Mouse (Mus musculus): ENCODE results near the gene Tbcel. TPM values are rescaled to one million over a fixed set of nuclear protein-coding genes. Genes with fewer than 3 reads are reported as not detected.

The Tbcel gene
- total and polyA plus RNA-seq, 3 experiments, result 13.8 to 39.8 (median 20.4) TPM

GRCm38 (mm10) chr9:42461390-42462108, 46.1 kb downstream of the Tbcel start (continued):
- TF ChIP-seq ZMIZ1 (IDR thresholded peaks at IDR 0.05; ENCODE audit: low read depth, low read length) (no peak), BHLHE40 (IDR thresholded peaks at IDR 0.05; ENCODE audit: borderline replicate concordance, low read depth, low read length) (peak; percentile 89), ZKSCAN1 (IDR thresholded peaks at IDR 0.05; ENCODE audit: low read depth, low read length) (no peak), USF1 (IDR thresholded peaks at IDR 0.05; ENCODE audit: low read depth, low read length) (peak; percentile 78), TBP (IDR thresholded peaks at IDR 0.05; ENCODE audit: low read depth, low read length) (peak; percentile 82), SMC3 (IDR thresholded peaks at IDR 0.05; ENCODE audit: low read depth, low read length) (no peak), TAL1 (IDR thresholded peaks at IDR 0.05; ENCODE audit: low read length) (peak; percentile 90), TCF12 (IDR thresholded peaks at IDR 0.05; ENCODE audit: low read depth, low read length) (peak; percentile 97), E2F4 (IDR thresholded peaks at IDR 0.05; ENCODE audit: borderline replicate concordance, low read depth, low read length) (no peak), USF2 (IDR thresholded peaks at IDR 0.05; ENCODE audit: borderline replicate concordance in 1 of 2, insufficient read depth in 1 of 2, low read depth in 1 of 2, low read length in 2 of 2) (no peak), MAZ (IDR thresholded peaks at IDR 0.05; ENCODE audit: low read depth, low read length) (no peak), HCFC1 (IDR thresholded peaks at IDR 0.05; ENCODE audit: low read depth, low read length) (no peak), ZNF384 (IDR thresholded peaks at IDR 0.05; ENCODE audit: low read depth, low read length) (no peak), POLR2A (IDR thresholded peaks at IDR 0.05; ENCODE audit: control insufficient read depth in 1 of 2, insufficient read depth in 1 of 2, low read depth in 1 of 2, low read length in 2 of 2, poor library complexity in 1 of 2) (peak in 1 of 2 experiments; percentile 72; a peak in 2 of 4 replicates), MAX (IDR thresholded peaks at IDR 0.05; ENCODE audit: low read length) (peak; percentile 97)

- no peaks in the 10 kb centered on the region for H3K27me3 ChIP-seq (ENCODE audit: control insufficient read depth in 1 of 2, insufficient read depth in 2 of 2, low read length in 2 of 2)
- H3K9ac ChIP-seq (ENCODE audit: control insufficient read depth, low read depth, low read length, poor library complexity, severe bottlenecking), result peak overlapping the region; percentile 78
- H3K4me1 ChIP-seq (ENCODE audit: control insufficient read depth in 1 of 2, insufficient read depth in 2 of 2, low read length in 2 of 2), result peaks cover 3 to 18% of the 10 kb centered on the region in 2 experiments
- peak; percentile 58 for DNase-seq (ENCODE audit: low read depth, low spot score)
- H3K27ac ChIP-seq (ENCODE audit: control insufficient read depth, low read depth, low read length), result peak overlapping the region; percentile 99
- no peaks in the 10 kb centered on the region for H3K9me3 ChIP-seq (replicated peaks; ENCODE audit: insufficient read depth, low read length)
- H3K79me2 ChIP-seq (ENCODE audit: control insufficient read depth, insufficient read depth, low read length, poor library complexity), result peaks cover 50% of the 10 kb centered on the region
- TF ChIP-seq SIN3A (IDR thresholded peaks at IDR 0.05; ENCODE audit: low read length), result 0 out of 2 replicates have a peak, but pooled peaks have one; percentile 51
- TF ChIP-seq MAX (IDR thresholded peaks at IDR 0.05; ENCODE audit: low read length), result peak; percentile 80
- TF ChIP-seq MAZ (IDR thresholded peaks at IDR 0.05; ENCODE audit: low read depth, low read length), result no peak
- TF ChIP-seq SMC3 (IDR thresholded peaks at IDR 0.05; ENCODE audit: low read depth, low read length), result no peak
- no peak for TF ChIP-seq CHD2 (IDR thresholded peaks at IDR 0.05; ENCODE audit: low read length)
- TF ChIP-seq TCF12 (IDR thresholded peaks at IDR 0.05; ENCODE audit: low read depth, low read length), result 0 out of 2 replicates have a peak, but pooled peaks have one; percentile 25
- no peak for TF ChIP-seq ZNF384 (IDR thresholded peaks at IDR 0.05; ENCODE audit: low read depth, low read length)
- peak; percentile 68 for TF ChIP-seq MXI1 (IDR thresholded peaks at IDR 0.05; ENCODE audit: low read depth, low read length)
- TF ChIP-seq NELFE (IDR thresholded peaks at IDR 0.05; ENCODE audit: low read depth, low read length), result peak; percentile 35
- TF ChIP-seq CHD1 (IDR thresholded peaks at IDR 0.05; ENCODE audit: low read depth, low read length), result no peak; the same call in 1 of the 2 replicates
- peak; percentile 77; the same call in 1 of the 2 replicates for TF ChIP-seq MYC (IDR thresholded peaks at IDR 0.05; ENCODE audit: low read depth, low read length)
- no peak for TF ChIP-seq KAT2A (conservative IDR thresholded peaks at IDR 0.05; ENCODE audit: low read depth, low read length)
- TF ChIP-seq TBP (IDR thresholded peaks at IDR 0.05; ENCODE audit: low read depth, low read length), result peak; percentile 18; the same call in 1 of the 2 replicates
- no peak for TF ChIP-seq USF2 (IDR thresholded peaks at IDR 0.05; ENCODE audit: borderline replicate concordance in 1 of 2, insufficient read depth in 1 of 2, low read depth in 1 of 2, low read length in 2 of 2)
- H3K36me3 ChIP-seq (ENCODE audit: control insufficient read depth in 1 of 2, insufficient read depth in 2 of 2, low read length in 2 of 2), result peaks cover 4 to 20% of the 10 kb centered on the region in 2 experiments
- peak overlapping the region; percentile 53 to 72 for H3K4me3 ChIP-seq (ENCODE audit: control insufficient read depth in 1 of 2, insufficient read depth in 1 of 2, low read depth in 2 of 2, low read length in 2 of 2)
Observed at GRCm38 (mm10) chr9:42460353-42460752, 47.3 kb downstream of the Tbcel start.

Data from MEL (cell line).